Mouse (Mus musculus): ENCODE measurements around the gene Tmod2. TPM values are rescaled to one million over a fixed set of nuclear protein-coding genes. Genes with fewer than 3 reads are reported as not detected.

Tmod2 gene
- polyA plus RNA-seq (2012; ENCODE audit: low replicate concordance): 0.10 and 0.19 TPM in 2 replicates

GRCm38 (mm10) chr9:75610571-75611493 lies at the start of gene Tmod2:
Gene Tmod2 (minus strand): TSS chr9:75611325.

GRCm38 (mm10) chr9:75625556-75626307 lies 14.6 kb upstream of the Tmod2 start, which contains the start of gene Lysmd2:
Gene Lysmd2 (plus strand): TSS chr9:75625741.

GRCm38 (mm10) chr9:75559512-75560012 lies 51.6 kb downstream of the Tmod2 start, which contains the start of gene Tmod3:
Gene Tmod3 (minus strand): TSS chr9:75559657.

Other genes starting within 250 kb of the Tmod2 start
- 8.3 and 12.1 TPM in 2 replicates for gene Mapk6, start 201.3 kb downstream of the Tmod2 start, polyA plus RNA-seq (2012; ENCODE audit: low replicate concordance)
- 5.7 and 7.9 TPM in 2 replicates for gene Leo1, start 169.8 kb downstream of the Tmod2 start, polyA plus RNA-seq (2012; ENCODE audit: low replicate concordance)
- gene Tmod3, start 51.7 kb downstream of the Tmod2 start, polyA plus RNA-seq (2012; ENCODE audit: low replicate concordance): 18.5 and 30.1 TPM in 2 replicates
- gene Lysmd2, start 14.4 kb upstream of the Tmod2 start, polyA plus RNA-seq (2012; ENCODE audit: low replicate concordance): 13.9 and 35.7 TPM in 2 replicates
- not detected in 2 replicates for gene Scg3, start 72.7 kb upstream of the Tmod2 start, polyA plus RNA-seq (2012; ENCODE audit: low replicate concordance)
- not detected in 2 replicates for gene Bmp5, start 164.0 kb upstream of the Tmod2 start, polyA plus RNA-seq (2012; ENCODE audit: low replicate concordance)